Mouse (Mus musculus) left cerebral cortex, adult 18-20 months (tissue): ENCODE measurements around the gene Selenov. TPM values are rescaled to one million over a fixed set of nuclear protein-coding genes. Genes with fewer than 3 reads are reported as not detected.
A peak's percentile ranks its signal among the peaks of the same experiment; 100 is the strongest.
"Not testable (repeated sequence)": the region's sequence is repeated elsewhere in the genome, so short reads cannot be mapped to it uniquely, and the experiment has no call there.

Experiments used
- DNase-seq, 2 experiments: peaks; one replicate each; pipeline ENCODE4 v3.0.0; 2021 to 2022; ENCODE audit warnings: low spot score in 2 of 2, mixed read lengths in 1 of 2
- total RNA-seq, 2 experiments: library from RNA; stranded (reverse); gene quantifications; 2 replicates each; pipeline ENCODE4 v1.2.3; 2021

The Selenov gene
- total RNA-seq, 2 experiments from 2014 or later: 0.44 TPM; not detected in 1

- peak in 1 of 2 experiments; percentile 16 for DNase-seq
Observed at GRCm38 (mm10) chr7:28298837-28299625, 8.0 kb upstream of the Selenov start.

GRCm38 (mm10) chr7:28294481-28294880 lies 3.5 kb upstream of the Selenov start:
- peak; percentile 65 to 68 for DNase-seq

DNA sequence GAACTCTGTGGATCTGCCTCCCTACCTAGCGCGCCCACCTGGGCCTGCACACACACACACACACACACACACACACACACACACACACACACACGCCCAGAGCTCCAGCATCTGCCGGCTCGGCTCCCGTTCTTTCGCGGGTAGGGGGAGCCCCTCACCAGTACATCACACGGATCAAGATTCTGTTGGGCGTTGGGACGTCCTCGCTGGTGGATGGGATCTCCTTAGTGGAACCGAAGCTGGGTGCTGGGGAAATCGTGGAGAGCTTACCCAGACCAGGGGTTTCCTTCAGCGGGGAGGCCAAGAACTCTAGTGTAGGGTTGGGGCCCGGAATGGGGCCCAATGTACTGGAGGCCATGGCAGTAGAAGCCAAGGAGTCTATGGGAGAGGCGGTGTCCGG lies 821 bp downstream of the Selenov start:
- no peak for DNase-seq

DNA sequence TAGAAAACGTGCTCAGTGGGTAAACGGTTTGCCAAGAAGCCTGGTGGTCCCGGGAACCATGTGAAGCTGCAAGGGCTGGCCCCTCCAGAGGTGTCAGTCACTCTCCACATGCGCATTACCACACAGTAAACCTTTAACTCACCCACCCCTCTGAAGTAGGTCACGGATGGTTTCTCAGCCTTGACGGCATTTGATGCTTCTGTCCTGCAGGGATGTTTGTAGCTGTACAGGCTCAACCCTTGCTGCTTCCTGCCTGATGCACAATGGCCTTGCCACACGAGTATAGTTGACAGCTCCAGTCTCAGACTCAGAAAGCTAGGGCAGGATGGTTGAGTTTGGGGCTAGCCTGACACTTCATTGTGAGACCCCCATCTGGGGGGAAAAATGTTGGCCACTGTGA lies 10.4 kb downstream of the Selenov start:
- DNase-seq: no peak

DNA sequence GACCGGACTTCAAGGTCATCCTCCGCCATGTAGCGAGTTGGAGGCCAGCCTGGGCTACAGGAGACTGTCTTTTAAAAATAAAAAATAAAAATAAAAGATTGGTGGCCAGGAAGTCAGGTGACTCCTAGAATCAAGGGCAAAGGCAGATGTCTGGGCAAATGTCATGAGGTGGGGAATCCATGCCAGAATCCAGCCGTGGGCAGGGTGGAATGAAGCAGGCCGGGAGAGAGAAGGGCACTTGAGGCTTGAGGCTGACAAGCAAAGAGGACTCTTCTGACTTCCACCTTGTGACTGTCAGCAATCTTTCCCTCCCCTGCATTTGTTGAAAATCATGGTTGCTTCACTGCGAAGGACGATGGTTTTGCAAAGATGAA lies 12.7 kb downstream of the Selenov start:
- DNase-seq: no peak

DNA sequence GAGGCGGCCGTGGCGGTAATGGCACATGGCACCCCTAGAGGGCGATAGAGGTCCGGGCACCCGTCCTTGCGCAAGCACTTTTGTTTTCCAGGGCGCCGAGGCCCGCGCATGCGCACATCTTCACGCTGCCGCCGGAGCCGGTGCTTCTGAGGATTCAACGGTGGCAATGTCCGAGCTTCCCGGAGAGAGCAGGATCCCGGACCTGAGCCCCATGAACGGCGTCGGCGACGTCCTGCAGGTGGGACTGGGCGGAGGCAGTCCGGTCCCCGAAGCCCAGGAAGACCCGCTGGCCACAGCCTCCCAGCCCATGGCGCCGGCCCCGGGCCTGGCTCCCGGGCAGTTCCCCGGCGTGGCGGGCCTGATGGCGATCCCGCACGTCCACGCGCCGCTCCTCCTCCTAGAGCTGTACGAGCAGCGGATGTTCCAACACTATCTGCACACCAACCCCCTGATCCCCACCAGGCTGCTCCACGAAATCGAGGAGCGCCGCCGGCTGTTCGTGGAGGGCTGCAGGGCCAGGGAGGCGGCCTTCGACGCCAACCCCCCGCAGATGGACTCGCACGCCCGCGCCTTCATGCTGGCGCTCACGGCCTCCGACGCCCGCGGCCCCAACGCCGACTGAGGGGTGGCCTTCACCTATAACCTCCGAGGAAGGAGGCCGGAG lies 13.2 kb downstream of the Selenov start, which contains the start of gene Eid2b:
TSS of gene Eid2b (plus strand) at position 125 of the 664 bp plus-strand sequence.
- DNase-seq: peak; percentile 97

- DNase-seq: no peak
Observed at GRCm38 (mm10) chr7:28277237-28277614, 13.8 kb downstream of the Selenov start.

DNA sequence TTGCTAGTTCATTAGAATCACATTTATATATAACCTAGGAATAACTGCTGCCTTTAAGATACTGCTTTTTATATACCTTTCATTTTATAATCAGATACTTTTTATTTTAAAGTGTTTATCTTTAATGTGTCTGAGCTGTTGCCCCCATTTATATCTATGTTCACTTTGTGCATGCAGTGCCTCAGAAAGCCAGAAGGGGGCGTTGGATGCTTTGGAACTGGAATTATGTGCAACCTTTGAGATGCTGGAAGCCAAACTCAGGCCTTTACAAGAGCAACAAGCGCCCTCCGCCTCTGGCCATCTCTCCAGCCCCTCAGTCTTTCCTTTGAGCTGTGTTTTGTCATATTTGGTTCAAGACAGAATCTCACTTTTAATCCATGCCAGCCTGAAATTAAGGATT lies 19.2 kb downstream of the Selenov start:
- no peak for DNase-seq

DNA sequence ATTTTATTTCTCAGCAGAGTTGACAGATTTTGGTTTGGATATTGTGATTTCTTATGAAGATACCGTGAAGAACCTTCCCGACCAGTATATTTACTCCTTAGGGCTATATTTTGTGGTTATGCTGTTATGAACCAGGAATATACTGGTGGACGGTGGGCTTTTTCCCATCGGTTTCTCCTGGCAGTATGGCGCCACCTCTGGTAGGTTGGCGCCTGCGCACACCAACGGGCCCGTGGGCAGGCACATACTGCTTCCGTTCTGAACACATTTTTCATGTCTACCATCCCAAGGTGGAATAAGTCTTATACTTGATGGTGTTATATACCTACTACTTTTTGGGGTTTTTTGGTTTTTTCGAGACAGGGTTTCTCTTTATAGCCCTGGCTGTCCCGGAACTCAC lies 21.6 kb downstream of the Selenov start:
- DNase-seq: no peak

GRCm38 (mm10) chr7:28268576-28268975 lies 22.4 kb downstream of the Selenov start:
- DNase-seq: no peak

- peak; percentile 59 to 65 for DNase-seq
Observed at GRCm38 (mm10) chr7:28268042-28268531, 22.9 kb downstream of the Selenov start.

- peak; percentile 91 to 93 for DNase-seq
Observed at GRCm38 (mm10) chr7:28267129-28268041, 23.6 kb downstream of the Selenov start, which contains the start of gene Eid2. Gene Eid2, plus strand, starts transcription at chr7:28267881.

DNA sequence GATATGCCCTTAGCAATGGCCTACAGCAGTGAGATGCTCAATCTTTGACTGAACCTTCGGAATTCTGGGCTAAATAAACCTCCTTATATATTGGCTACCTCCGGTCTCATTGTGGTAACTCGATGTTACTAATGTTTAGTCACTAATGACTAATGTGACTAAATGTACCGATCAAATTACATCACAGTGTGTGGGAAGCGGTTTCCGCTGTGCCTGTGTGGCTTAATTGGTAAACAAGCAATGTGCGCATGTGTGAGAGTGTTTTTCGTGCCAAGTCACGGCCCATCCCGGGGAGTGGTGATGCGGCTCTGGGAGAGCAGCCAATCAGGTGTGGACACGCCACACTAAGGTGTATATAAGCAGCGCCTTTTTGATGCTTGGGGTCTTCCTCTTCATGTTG lies 25.6 kb downstream of the Selenov start:
- no peak for DNase-seq

DNA sequence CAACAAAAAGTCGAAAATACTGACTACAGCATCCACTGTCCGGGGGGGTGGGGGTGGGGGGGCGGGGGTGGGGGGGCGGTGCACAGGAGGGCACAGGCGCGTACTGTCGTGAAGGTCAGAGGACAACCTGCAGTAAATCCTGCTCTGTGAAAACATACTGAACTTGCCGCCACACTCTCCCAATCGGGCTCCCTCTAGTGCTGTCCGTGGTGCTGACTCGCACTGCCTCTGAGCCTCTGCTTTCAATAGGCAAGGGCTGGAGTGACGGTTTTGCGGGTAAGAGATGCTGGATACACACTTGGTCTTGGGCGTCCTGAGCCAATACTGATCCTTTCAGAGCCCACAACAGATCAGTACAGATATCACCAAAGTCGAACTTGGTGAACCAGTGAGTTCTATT lies 27.2 kb downstream of the Selenov start:
- DNase-seq: peak in 1 of 2 experiments; percentile 12

GRCm38 (mm10) chr7:28262861-28263260 lies 28.1 kb downstream of the Selenov start:
- no peak for DNase-seq

DNA sequence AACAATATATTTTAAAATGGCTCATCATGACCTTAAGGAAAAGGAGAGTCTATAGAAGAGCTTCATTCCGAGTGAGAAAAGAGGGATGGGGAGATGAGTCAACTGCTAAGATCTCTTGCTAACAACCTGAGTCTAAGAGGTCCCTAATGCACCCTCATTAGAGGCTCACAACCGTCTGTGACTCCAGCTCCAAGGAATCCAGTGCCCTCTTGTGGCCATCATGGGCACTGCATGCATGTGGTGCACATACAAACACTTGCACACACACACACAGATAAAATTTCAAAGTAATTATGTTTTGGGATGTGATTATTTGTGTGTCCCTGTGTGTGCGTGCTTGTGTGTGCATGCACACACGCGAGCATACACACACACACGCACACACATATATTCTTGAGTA lies 35.5 kb downstream of the Selenov start:
- no peak for DNase-seq

- no peak for DNase-seq
Observed at GRCm38 (mm10) chr7:28254591-28254990, 36.4 kb downstream of the Selenov start.

DNA sequence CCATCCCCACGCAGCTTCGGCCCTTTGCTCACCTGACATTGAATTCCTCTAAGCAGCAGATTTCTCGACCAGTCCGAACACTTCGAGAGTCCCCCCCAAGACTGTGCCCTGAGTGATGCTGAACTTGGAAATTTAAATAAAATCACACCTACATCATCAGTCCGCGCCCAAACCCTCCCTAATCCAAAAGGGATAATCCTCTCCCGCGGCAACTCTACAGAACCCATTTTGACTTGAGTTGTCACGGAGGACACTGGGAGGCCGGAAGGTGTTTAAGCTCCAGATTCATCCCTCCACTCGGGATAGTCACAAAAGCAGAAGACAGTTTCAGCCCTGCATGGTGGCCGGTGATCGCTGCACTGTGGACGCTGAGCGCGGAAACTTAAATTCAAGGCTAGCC lies 39.0 kb downstream of the Selenov start:
- no peak for DNase-seq

DNA sequence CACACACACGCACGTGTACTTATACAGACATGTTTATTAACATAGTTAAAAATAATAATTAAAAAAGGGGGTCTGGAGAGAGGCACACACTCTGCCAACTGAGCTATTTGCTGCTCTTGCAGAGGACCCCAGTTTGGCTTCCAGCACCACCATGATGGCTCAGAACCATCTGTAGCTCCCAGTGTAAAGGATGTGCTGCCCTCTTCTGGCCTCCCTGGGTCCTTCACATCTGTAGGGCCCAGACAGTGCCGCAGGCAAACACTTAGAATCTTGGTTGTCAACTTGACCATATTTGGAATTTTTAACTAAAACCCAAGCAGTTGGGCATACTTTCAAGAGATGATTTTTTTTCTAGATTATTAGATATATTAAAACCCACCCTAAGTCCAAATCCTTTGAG lies 42.0 kb downstream of the Selenov start:
- DNase-seq: no peak

GRCm38 (mm10) chr7:28243943-28244342 lies 47.0 kb downstream of the Selenov start:
- not testable (repeated sequence) for DNase-seq
